Mouse (Mus musculus) megakaryocyte progenitor cell, adult 5-6 weeks (primary cell): ENCODE results near the gene Ero1lb. TPM values are rescaled to one million over a fixed set of nuclear protein-coding genes. Genes with fewer than 3 reads are reported as not detected.
"Not testable (repeated sequence)": the region's sequence is repeated elsewhere in the genome, so short reads cannot be mapped to it uniquely, and the experiment has no call there.

Source experiments
- ATAC-seq: replicated peaks from 2 replicates; pipeline ENCODE4 v1.8.0; 2016; ENCODE audit warnings: mild to moderate bottlenecking, moderate TSS enrichment, inconsistent platforms; ENCODE audit not compliant: poor library complexity
- total RNA-seq, 2 experiments: library from RNA; stranded (forward) in 1 of 2; stranded (reverse) in 1 of 2; fragments of 157-497, 149-512 nt in 1 of 2; fragments of 200-1000 nt in 1 of 2; gene quantifications; 2 replicates each; pipeline versions ENCODE4 v1.2.3 to v1.2.4; 2015 to 2017

The Ero1lb gene
- total RNA-seq, 2 experiments from 2014 or later, result 14.4 to 19.0 TPM

GRCm38 (mm10) chr13:12569741-12570140 is 4.1 kb downstream of the Ero1lb start:
- ATAC-seq, result peak; percentile 51

GRCm38 (mm10) chr13:12574979-12575536 is 9.4 kb downstream of the Ero1lb start:
- ATAC-seq, result peak; percentile 79

- peak; percentile 74 for ATAC-seq
Measured at GRCm38 (mm10) chr13:12578145-12578544, 12.5 kb downstream of the Ero1lb start.

- peak; percentile 94 for ATAC-seq
Measured at GRCm38 (mm10) chr13:12589003-12589402, 23.3 kb downstream of the Ero1lb start.

- not testable (repeated sequence) for ATAC-seq
Measured at GRCm38 (mm10) chr13:12597075-12597474, 31.4 kb downstream of the Ero1lb start.

GRCm38 (mm10) chr13:12610206-12610605 is 44.5 kb downstream of the Ero1lb start:
- ATAC-seq, result not testable (repeated sequence)

GRCm38 (mm10) chr13:12614026-12614425 is 48.4 kb downstream of the Ero1lb start:
- not testable (repeated sequence) for ATAC-seq

GRCm38 (mm10) chr13:12614591-12614990 is 48.9 kb downstream of the Ero1lb start:
- not testable (repeated sequence) for ATAC-seq

- not testable (repeated sequence) for ATAC-seq
Measured at GRCm38 (mm10) chr13:12615014-12615413, 49.3 kb downstream of the Ero1lb start.

GRCm38 (mm10) chr13:12616489-12616888 is 50.8 kb downstream of the Ero1lb start:
- ATAC-seq, result peak; percentile 73

GRCm38 (mm10) chr13:12619808-12620207 is 54.1 kb downstream of the Ero1lb start:
- ATAC-seq, result not testable (repeated sequence)

GRCm38 (mm10) chr13:12626061-12626460 is 60.4 kb downstream of the Ero1lb start:
- peak; percentile 49 for ATAC-seq

- peak; percentile 46; the same call in 1 of the 2 replicates for ATAC-seq
Measured at GRCm38 (mm10) chr13:12627746-12628145, 62.1 kb downstream of the Ero1lb start.

- ATAC-seq, result not testable (repeated sequence)
Measured at GRCm38 (mm10) chr13:12628181-12628580, 62.5 kb downstream of the Ero1lb start.

GRCm38 (mm10) chr13:12630252-12630651 is 64.6 kb downstream of the Ero1lb start:
- not testable (repeated sequence) for ATAC-seq

GRCm38 (mm10) chr13:12634941-12635588 is 69.4 kb downstream of the Ero1lb start:
- ATAC-seq, result peak; percentile 97

- ATAC-seq, result not testable (repeated sequence)
Measured at GRCm38 (mm10) chr13:12642795-12643194, 77.1 kb downstream of the Ero1lb start.

GRCm38 (mm10) chr13:12646676-12647075 is 81.0 kb downstream of the Ero1lb start:
- ATAC-seq, result not testable (repeated sequence)

GRCm38 (mm10) chr13:12650020-12650876 is 84.6 kb downstream of the Ero1lb start:
- peak; percentile 71 for ATAC-seq

- peak; percentile 63 for ATAC-seq
Measured at GRCm38 (mm10) chr13:12650877-12651176, 85.2 kb downstream of the Ero1lb start.
